Mouse (Mus musculus) c-Kit-negative CD71-positive TER-119-positive erythroid progenitor cells, embryonic 14.5 days (primary cell): ENCODE measurements at regions not wholly inside any gene's neighbourhood (a gene's known extent, or its start where the extent isn't known, plus 50 kb on each side); places are given as distances from the start of the nearest gene placed in this dataset.

Source experiments
- DNase-seq: peaks from one replicate; pipeline ENCODE4 v3.0.0-alpha.2; 2013; ENCODE audit warnings: low read depth, low spot score

DNA sequence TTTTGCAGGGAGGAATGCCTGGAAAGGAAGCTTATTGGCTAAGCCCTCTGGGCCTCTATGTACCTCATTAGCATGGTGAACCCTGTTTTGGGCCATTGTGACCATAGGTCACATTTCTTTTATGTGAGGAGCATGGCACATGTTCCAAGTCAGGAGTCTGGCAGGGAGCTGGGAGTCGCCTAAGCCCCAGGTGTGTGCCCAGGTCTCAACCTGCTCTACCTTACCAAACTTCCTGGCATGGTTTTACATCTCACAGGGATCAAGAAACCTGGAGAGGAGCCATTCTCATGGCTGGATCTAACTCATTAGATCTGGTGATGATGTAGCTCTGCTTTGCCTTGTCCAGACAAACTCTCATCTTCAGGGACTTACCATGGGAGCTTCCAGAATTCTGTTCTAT is 161.0 kb upstream of the Eif4g2 start:
- no peak for DNase-seq

DNA sequence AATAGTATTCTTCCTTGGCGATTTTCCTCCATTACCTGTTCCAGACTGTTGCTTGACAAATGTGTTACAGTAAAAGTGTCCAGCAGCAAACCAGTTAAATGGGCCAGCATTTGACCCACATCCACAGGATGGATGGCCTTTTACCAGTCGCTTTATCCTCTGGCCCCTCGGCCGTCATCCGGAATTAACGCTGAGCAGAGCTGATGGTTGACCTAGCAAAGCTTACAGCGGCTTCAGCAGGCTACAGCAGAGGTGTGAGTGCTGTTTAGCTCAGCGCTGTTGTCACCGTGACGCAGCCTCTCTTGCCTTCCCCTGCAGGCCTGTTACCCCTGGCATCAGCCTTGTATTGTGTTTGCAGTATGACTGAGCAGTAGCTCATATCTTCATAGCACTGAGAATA is 159.8 kb upstream of the Eif4g2 start:
- no peak for DNase-seq

DNA sequence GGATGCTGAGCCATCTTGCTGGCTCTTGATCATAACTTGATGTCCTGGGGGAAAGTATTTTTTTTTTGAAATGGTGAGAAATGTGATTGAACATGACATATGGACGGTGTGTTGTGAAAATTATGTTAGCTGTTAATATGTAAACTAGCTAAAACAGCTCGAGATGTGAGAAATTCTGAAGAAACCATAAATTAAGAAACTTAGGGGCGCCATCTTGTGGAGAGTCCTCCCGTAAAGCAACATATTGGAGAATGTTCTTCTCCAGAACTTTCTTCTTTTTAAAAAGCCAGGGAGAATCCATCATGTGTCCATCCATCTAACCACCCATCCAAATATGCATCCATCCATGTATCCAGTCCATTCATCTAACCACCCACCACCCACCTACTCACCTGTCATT is 158.7 kb upstream of the Eif4g2 start:
- DNase-seq = no peak

DNA sequence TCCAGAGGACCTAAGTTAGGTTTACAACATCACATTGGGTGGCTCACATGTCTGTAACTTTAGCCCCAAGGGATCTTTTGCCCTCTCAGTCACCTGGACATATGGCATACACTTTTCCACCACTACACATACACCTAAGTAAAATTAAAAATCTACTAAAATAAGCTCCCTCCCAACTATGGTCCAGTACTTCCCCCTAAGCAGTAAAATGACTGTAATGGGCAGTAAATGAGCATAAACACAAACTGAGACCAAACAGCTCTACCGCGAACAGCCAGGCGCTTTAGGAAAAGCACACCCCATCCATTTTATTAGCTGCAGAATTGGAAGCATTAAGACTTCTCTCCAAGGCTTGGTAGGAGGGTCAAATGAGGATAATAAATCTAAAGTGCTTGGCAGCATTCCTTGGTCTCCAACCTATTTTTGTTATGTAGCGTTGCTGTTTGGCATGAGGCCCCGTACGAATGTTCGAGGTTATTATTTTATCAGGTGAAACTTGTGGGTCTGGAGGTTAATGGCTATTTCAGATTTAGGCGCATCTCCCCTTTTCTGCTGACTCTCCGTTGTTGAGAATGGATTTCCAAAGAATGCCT is 157.5 kb upstream of the Eif4g2 start:
- no peak for DNase-seq

GRCm38 (mm10) chr7:111237819-111238218 is 155.0 kb upstream of the Eif4g2 start:
- DNase-seq = no peak

- DNase-seq = no peak
These were observed 147.8 kb upstream of the Eif4g2 start for GRCm38 (mm10) chr7:111230630-111231029.

DNA sequence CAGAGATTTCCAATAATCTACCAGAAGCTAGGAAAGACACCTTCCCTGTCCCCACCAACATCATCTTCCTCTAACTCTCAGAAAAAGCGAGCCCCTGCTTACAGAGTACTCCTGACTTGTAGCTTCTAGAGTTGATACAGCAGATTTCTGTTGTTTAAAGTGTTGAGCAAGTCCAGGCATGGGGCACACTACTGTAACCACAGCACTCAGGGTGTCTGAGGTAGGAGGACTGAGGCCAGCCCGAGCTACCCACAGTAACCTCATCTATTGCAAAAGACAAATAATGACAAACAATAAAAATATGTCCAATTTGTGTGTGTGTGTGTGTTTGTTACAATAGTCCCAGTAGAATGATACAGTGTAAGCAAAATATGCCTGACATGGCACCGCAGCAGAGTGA is 144.3 kb upstream of the Eif4g2 start:
- no peak for DNase-seq

GRCm38 (mm10) chr7:111226026-111226656 is 143.3 kb upstream of the Eif4g2 start:
- DNase-seq = no peak

DNA sequence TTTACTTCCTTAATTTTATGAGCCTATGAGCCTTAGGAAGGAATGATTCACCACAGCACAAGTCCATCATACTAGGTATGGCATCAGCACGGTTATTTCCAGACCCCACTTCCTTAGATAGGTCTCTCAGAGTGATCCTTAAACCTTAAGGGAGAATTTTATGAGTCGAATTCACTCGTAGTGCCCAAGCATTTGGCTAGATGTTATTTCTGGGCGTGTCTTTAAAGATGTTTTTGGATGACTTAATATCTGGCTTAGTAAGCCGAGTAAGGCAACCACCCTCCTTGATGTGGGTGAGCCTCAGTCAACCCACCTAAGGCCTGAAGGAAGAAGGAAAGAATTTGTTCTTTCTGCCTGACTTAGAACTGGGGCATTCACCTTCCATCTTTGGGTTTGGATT is 132.8 kb upstream of the Eif4g2 start:
- DNase-seq = no peak

GRCm38 (mm10) chr7:111214226-111214906 is 131.5 kb upstream of the Eif4g2 start:
- no peak for DNase-seq

GRCm38 (mm10) chr7:111212188-111212587 is 129.4 kb upstream of the Eif4g2 start:
- DNase-seq = no peak

DNA sequence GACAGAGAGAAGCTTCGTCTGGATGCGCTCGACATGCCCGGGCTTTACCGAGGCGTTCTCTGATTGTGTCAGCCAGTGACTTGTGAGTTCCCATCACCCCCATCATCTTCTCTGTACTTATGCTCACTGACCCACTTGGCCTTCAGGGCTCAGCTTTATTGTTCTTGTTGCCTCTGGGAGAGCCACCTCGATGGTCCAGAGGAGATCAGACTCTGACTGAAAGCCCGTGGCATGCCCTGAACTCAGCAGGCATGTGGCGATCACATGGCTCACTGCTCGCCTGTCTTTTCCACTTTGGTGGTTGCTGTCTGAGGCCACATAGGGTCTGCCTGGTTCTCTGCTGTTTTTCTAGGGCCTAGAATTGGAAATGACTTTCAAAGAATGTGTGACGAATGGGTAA is 128.8 kb upstream of the Eif4g2 start:
- no peak for DNase-seq

GRCm38 (mm10) chr7:111210282-111210681 is 127.5 kb upstream of the Eif4g2 start:
- DNase-seq = no peak

DNA sequence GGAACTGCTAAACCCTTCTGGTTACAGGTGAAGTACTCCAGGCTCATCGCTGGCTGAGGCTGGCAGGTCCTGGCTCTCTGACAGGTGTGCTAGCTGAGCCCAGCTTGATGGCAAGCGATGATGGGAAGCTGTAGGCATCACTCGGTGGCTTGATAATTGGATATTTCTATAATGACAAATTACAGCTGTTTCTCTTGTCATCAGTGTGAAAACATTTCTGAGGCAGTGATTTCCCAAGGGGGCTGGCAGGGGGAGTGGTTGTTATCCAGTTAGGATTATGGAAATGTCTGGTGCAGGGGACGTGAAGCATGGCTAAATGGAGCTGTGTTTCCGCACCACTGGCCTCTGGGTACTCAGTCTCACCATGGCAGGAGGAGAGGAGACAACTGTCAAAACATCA is 123.0 kb upstream of the Eif4g2 start:
- no peak for DNase-seq

DNA sequence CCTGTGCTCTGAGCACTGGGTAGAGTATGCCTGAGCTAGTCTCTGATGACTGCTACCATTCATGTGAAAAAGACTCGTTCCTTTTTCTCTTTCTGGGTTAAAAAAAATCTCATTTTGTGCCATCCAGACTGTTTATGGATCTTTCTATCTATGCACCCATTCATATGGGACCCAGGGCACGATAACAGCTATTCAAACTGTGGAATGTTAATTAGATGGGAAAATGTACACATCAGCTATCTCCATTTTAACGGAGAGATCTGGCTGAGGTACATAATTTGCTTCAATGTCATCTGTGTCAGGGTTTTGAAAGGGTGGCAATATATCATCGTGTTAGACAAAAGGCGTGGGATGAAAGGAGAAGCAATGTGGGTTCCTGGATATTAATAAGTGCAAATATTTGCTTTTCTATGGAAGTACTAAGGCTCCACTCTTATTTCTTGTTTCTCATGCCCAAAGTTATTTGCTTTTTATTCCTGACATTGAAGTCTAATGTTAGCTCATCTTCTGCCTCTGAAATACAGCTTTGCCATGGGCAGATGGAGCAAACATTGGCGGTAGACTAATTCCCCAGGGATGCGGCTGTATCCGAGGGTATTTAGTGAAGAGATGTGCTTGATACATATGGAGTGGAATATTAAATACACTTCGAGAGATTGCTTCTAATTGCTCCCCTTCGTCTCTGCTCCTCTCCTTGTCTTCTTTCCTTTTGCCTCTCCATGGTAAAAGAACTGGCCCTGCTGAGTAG is 116.0 kb upstream of the Eif4g2 start:
- DNase-seq = no peak

GRCm38 (mm10) chr7:111191674-111192073 is 108.8 kb upstream of the Eif4g2 start:
- no peak for DNase-seq

DNA sequence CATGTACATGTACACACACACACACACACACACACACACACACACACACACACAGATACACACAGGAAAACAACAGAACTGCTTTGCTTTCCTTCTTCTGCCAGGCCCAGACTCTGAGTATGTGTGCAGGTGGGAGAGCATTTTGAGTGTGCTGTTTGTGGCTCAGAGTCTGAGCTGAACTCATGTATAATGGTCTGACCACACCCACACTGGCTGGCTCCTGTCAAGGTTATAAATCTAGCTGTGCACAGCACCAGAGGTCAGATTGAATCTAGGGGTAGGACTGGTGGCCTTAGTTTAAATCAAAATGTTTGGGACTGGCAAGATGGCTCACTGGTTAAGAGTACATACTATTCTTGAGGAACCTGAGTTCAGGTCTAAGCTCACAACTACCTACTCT is 108.4 kb upstream of the Eif4g2 start:
- no peak for DNase-seq

GRCm38 (mm10) chr7:111189731-111190130 is 106.9 kb upstream of the Eif4g2 start:
- no peak for DNase-seq

GRCm38 (mm10) chr7:111185954-111186353 is 103.1 kb upstream of the Eif4g2 start:
- no peak for DNase-seq

- no peak for DNase-seq
These were observed 100.7 kb upstream of the Eif4g2 start for GRCm38 (mm10) chr7:111183512-111183911.

GRCm38 (mm10) chr7:111182319-111182718 is 99.5 kb upstream of the Eif4g2 start:
- peak; percentile 44 for DNase-seq
